Mouse (Mus musculus) kidney, postnatal 14 days (tissue): ENCODE data around the gene Fgfr2.
A peak's percentile ranks its signal among the peaks of the same experiment; 100 is the strongest.
"Not testable (repeated sequence)": the region's sequence is repeated elsewhere in the genome, so short reads cannot be mapped to it uniquely, and the experiment has no call there.

Experiments
- DNase-seq: peaks from one replicate; pipeline ENCODE4 v3.0.0; 2022; ENCODE audit warnings: mixed read lengths

Gene Fgfr2

GRCm38 (mm10) chr7:130182551-130182950, 2940.6 kb downstream of the Fgfr2 start:
- DNase-seq: no peak

DNA sequence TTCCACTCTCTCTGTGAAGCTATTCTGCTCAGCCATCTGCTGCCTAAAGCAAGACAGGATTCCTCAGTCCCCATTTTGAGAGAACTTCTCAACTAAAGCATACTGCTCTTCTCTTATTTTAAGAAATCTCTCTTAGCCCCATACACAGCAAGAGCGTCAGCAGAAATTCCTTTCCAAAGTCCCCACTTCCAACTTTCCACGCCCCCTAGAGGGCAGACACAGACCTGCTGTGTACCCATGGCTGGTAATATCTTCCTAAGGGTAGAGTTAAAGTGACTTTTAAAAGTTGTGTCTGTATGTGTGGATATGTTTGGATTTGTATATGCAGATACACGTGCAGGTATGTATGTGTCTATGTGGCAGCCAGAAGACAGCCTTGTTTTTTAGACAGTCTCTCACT, 2944.2 kb downstream of the Fgfr2 start:
- DNase-seq: no peak

DNA sequence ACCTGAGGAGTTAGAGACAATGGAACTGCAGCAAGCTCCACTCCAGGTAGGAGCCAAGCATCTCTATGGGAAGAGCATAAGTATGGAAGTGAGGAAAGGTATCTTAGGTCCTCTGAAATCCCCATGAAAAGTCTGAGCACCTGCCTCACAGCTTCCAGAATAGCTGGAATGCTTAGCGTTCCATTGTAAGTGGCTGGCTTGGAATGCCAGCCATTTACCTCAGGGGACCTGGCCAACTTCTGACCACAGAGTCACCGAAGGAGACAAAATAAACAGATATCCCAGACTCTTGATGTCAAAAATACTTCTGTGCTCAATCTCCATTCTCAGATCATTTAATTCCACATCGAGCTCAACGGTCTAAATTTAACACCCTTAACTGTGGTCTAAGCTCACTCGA, 2946.1 kb downstream of the Fgfr2 start:
- DNase-seq: peak; percentile 42

DNA sequence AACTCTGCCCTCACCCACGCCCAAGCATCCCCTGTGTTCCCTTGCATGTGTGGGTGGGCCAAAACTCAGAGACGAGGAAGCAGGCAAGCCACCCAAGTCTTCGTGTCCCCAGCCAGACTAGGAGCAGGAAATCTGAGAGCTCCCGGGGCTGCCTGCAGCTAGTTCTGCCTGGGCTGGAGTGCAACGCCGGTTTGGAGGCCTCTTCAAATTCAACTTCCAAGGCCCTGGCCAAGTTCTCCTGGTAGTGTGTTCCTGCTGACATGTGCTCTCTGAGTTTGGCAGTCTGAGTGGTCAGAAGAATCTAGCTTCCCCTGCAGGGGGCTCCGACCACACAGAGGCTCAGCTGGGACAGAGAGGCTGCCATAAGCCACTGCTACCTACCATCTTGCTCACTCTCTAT, 2948.6 kb downstream of the Fgfr2 start:
- no peak for DNase-seq

DNA sequence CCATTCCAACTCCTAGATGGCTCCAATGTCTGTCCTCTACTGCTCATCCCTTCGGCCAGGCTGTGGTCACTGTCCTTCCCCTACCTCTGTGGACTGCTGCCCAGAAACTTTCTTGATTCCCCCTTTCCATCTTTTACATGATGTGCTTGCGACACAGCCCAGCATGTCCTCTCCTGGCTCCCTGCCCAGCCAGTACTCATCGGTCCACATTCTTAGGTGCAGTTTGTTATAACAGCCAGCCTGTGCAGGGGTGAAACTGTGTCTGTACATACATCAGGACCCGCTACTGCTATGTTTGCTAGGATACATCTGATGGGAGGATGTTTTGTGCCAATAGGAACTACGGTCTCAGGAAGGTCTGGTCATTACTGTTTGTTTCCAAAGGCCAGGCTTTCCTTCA, 2949.2 kb downstream of the Fgfr2 start:
- peak; percentile 45 for DNase-seq

- DNase-seq: no peak
Measured at GRCm38 (mm10) chr7:130170144-130170543, 2953.0 kb downstream of the Fgfr2 start.

DNA sequence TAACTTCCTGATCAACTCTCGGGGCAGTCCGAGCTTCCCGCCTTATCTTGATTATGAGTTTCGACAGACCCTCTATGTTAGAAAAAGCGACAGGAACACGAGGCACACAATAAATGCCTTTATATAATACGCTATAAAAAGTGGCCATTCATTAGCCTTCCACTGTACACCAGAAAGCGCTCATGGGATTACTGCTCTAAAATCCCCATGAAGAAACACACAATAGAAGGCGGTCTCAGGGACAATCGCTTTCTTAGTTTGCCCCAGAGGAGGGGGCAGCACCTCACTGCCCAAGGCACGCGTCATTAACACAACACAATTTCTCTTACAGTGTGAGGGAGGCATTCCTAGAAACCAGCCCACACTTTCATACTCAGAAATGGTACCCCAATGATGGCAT, 2954.9 kb downstream of the Fgfr2 start:
- no peak for DNase-seq

DNA sequence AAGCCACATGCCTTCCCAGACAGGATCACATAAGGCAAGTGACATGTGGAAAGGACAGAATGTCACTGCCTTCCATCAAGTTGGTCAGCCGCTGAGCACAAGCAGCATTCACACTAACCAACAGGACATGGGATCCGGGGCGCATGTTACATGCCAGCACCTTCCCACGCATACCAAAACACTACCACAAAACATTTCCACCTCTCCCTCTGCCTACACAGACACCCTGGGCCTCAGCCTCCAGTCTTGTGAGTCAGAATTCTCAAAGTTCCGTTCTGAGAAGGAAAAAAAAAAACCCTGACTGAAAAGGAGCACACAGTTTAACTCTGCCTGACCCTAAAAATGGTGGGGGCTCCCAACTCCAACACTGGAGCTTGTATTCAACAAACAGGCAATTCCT, 2955.9 kb downstream of the Fgfr2 start:
- DNase-seq: no peak

DNA sequence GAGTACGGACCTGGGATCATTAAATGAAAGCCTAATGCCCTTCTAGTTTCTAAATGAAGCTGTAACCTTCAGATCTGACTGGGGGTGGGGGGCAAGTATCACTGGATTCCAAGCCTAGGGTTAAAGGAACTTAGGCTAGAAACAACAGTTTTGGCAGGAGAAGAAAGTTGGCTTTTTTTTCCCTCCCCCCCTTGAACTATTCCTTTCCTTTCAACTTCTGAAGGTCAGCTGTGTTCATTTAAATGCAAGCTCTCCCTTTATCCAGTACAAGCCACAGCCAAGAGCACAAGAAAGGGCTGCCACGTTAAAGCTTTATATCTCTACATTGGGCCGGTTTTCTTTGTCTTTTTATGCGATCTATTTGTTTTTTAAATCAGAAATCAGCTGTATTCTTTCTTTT, 2957.0 kb downstream of the Fgfr2 start:
- no peak for DNase-seq

GRCm38 (mm10) chr7:130165408-130165807, 2957.7 kb downstream of the Fgfr2 start:
- no peak for DNase-seq

DNA sequence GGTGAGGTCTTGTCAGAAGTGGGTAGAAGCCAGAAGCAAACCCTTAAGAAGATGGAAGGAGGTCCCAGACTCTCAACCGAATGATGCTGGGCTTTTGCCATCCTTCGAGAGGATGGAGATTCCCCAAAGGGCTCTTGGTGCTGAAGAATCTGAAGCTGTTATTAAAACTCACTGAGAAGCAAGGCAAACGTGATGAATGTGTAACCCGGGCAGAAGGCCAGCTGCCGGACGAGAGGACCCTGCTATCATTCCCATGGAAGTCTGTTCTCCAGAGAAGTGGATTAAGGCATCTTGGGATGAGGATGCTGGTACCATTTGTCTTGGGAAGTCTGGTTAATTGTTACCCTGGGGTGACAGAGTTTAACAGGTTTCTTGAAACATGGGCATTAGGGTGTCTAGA, 2960.4 kb downstream of the Fgfr2 start:
- peak; percentile 41 for DNase-seq

GRCm38 (mm10) chr7:130161581-130161980, 2961.6 kb downstream of the Fgfr2 start:
- DNase-seq: peak; percentile 47

DNA sequence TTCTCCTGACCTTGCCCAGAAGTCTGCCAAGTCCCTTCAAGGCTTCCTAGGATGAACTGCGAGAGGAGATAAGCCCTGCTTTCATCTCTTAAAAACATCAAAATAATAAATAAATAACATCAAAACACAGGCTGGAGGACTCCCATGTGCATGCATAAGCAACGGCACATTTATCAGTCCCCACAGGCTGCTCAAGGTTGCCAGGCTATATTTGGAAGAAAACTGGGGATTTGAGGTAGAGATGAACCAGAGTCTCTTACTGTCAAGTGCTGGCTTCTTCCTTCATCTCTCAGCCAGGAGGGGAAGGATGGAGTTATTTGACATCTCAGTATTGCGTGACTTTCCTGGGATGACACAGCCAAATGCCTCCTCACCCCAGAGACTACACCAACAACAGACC, 2964.3 kb downstream of the Fgfr2 start:
- DNase-seq: no peak

GRCm38 (mm10) chr7:130153363-130153969, 2969.7 kb downstream of the Fgfr2 start:
- no peak for DNase-seq

GRCm38 (mm10) chr7:130148906-130149305, 2974.2 kb downstream of the Fgfr2 start:
- DNase-seq: no peak

DNA sequence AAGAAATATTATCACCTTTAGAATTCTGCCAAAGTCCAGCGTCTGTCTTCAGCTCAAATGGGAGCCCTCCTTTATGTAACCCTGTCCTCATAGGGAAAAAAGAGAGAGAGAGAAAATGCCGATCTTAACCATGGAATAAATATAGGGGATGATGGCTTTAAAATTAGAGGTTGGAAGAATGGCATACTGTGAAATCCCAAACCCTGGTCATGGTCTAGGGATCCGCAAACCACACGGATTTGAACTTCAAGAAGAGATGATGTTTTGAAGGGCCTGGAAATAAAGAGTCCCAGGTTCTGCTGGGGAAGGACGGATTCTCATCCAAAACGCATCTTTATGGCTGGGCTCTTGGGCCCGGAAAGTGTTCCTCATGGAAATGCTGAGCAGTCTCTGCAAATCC, 2975.9 kb downstream of the Fgfr2 start:
- DNase-seq: no peak

DNA sequence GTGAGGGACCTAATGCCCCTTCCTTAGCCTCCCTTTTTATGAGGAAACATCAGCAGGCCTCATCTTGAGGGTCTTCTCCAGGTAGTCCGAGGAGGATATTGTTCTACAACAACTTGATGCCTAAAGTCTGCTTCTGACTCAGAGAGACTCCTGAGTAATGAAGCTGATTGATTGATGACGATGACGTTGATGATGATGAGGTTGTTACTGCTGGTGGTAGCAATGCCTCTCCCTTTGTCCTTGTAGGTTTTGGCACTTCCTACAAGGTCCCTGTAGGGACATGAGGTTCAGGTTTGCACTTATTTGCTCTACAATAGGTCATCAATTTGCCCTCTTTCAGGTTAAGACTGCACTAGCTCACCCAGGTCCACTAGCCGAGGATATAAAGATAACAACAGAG, 2977.9 kb downstream of the Fgfr2 start:
- DNase-seq: no peak

DNA sequence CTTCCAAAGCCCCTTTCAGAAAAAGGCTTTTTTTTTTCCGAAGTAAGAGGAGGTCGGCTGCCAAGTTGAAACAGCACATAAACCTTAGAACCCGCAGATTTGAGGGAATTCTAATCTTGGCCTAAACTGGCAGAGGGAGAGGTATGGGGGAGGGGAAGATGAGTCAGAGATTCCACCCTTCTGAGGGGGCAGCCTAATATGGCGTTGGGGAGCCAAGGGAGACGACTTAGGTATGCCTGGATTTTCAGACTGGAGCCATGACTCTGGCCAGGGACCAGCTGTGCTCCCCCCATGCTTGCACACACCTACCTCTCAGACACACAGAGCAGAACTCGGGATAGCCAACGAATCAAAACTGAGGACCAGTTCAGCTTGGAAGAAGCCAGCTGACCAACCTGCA, 2979.8 kb downstream of the Fgfr2 start:
- DNase-seq: no peak

GRCm38 (mm10) chr7:130141088-130141873, 2981.9 kb downstream of the Fgfr2 start:
- DNase-seq: no peak

DNA sequence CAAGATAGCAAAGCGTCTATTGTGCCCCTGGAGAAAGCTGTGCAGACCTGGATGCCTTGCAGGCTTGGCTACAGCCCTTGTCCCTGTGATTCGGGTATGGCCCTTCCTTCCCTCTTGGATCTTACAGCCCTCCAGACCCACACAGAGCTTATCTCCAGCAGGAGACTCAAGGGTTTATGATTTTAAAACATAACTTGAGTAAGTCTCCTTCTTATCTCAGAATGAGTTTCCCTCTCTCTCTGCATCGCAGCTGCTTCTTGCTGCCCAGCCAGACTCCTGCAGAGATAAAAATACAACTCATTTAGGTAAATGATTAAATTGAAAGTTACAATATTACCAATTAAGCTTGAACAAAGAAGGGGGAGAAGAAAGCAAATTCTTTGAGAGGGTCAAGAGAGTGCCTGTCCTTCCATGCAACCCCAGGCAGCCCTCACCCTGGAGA, 2988.2 kb downstream of the Fgfr2 start:
- DNase-seq: peak; percentile 34

- DNase-seq: not testable (repeated sequence)
Measured at GRCm38 (mm10) chr7:130134428-130134827, 2988.7 kb downstream of the Fgfr2 start.

- no peak for DNase-seq
Measured at GRCm38 (mm10) chr7:130130226-130130625, 2992.9 kb downstream of the Fgfr2 start.

GRCm38 (mm10) chr7:130129359-130129960, 2993.7 kb downstream of the Fgfr2 start:
- DNase-seq: no peak

DNA sequence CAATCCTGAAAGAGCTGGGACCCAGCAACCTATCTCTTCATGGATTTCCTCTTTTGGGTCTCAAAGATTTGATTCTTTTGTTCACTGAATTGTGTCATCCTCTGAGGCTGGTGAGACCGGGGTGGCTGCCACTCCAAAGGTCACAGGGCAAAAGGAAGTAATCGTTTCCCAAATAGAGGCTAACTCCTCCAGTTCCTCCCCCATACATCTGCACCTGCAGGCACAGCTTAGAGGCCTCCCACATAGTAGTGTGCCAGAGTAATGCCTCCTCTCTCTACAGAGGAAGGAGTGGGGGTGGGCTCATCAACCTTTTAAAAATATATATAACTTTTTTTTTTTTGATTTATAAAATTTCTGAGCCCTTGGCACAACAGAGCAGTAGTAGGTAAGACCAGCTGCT, 3001.6 kb downstream of the Fgfr2 start:
- no peak for DNase-seq
